Mouse (Mus musculus): ENCODE measurements around the gene Setdb1. TPM values are rescaled to one million over a fixed set of nuclear protein-coding genes. Genes with fewer than 3 reads are reported as not detected.

The Setdb1 gene
- polyA plus RNA-seq, 1 experiment from 2014 or later: 12.0 TPM

DNA sequence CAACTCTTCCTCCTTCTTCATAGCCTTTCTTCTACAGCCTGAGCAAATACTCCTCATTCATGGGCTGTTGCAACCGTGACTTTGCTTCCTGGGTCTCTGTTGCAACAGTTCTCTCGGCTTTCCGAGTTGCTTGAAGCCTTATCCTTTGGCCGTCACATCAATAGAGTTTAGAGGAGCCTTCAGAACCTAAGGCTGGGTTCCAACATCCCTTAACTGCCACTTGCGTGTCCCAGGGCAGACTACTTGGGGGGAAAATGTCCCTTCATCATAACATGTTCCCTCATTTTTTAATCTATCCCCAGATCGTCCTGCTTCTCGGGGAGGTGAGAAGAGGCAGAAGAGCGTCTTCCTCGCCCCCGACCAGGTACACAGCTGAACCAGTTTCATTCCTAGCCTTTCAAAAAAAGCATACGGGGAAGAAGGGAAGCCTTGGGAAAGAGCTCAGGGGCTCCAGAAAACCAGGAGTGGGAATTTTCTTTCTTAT, 74.6 kb downstream of the Setdb1 start:
- peak; percentile 33 for ATAC-seq (ENCODE audit: insufficient read depth)
- H3K27me3 ChIP-seq: no peaks in the 10 kb centered on the region
- peaks cover 77% of the 10 kb centered on the region for H3K4me1 ChIP-seq (replicated peaks)
- peak overlapping the region; percentile 80 for H3K4me2 ChIP-seq
- peak overlapping the region; percentile 99 for H3K27ac ChIP-seq (replicated peaks)
- peak overlapping the region; percentile 71 for H3K4me3 ChIP-seq (replicated peaks)
- peaks cover 6% of the 10 kb centered on the region for H3K36me3 ChIP-seq (replicated peaks)
- H3K9ac ChIP-seq: peak overlapping the region; percentile 82
- H3K9me3 ChIP-seq (replicated peaks): no peaks in the 10 kb centered on the region
- under 1% methylated on average over 11 of the region's 11 CpGs for WGBS (ENCODE audit: insufficient replicate concordance)

DNA sequence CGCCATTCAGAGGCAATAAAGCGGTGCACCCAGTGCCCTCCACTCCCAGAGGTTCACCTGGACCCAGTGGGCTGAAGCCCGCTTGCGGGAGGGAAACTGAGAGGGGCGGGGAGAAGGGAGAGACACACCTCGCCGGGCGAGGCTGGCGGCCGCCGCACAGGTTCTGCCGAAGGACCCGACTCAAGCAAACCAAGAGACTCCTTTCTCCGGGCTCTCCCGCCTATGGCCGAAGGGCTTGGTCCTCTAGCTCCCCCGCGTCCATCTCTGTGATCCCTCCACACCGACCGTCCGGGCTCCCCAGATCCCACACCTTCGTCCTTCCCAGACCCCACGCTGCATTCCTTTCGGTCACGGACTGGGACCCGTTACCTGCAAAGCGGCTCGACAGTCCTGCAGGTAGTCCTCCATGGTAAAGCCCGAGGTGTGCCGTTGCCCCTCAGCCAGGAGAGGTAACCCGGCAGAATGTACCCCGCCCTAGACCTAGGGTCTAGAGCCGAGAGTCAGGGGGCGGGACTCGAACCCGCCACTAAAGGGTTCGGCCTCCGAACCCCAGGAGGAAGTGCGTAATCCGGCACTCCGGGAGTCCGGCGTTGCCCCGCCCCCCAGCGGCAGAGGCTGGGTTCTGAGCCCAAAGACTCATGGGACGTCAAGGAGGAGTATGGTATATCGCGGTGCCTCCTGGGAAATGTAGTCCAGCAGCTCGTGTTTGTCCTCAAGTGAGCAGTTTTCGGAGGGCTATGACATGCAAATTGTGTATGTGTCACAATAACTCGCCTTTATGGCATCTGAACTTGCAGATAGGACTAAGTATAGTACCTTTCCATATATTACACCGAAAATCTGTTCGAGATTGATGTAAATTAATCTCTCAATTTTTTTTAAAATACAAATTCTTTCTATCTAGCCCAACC, 75.5 kb downstream of the Setdb1 start, which contains the start of the genes Mindy1 and Prune1:
Mindy1 (plus strand) TSS at position 130 of the 911 bp plus-strand sequence.
Prune1 (minus strand) TSS at position 861 of the 911 bp plus-strand sequence.
- Histone ChIP-seq H3K4me2 (peak within 1 kb of the TSS; percentile 80), H3K36me3 (replicated peaks) (0 out of 2 replicates have a peak, but pooled peaks cover 2% of the 10 kb centered on the region), H3K27me3 (no peaks in the 10 kb centered on the region), H3K4me1 (replicated peaks) (peaks cover 83% of the 10 kb centered on the region), H3K9ac (peak within 1 kb of the TSS; percentile 82), H3K27ac (replicated peaks) (peak within 1 kb of the TSS; percentile 99), H3K9me3 (replicated peaks) (no peaks in the 10 kb centered on the region), H3K4me3 (replicated peaks) (peak within 1 kb of the TSS; percentile 71)
- WGBS (ENCODE audit: insufficient replicate concordance): under 1% methylated on average over 53 of the region's 53 CpGs
- peak; percentile 81 for ATAC-seq (ENCODE audit: insufficient read depth)

DNA sequence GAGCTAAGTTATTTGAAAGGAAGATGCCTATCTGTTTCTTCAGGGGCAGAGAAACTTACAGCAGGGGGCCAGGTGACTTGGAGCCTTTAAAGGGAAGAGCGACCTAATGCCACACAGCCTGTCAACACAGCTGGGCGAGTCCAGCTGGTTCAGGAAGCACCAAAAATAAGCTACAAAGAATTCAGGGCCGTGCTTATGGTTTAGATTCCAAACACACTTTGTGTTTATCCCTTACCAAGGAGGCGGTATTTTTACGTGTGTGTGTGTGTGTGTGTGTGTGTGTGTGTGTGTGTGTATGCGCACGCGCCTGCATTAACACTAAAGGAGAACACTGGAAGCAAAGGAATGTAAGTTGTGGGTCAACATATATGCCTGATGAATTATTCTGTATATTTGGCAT, 76.3 kb downstream of the Setdb1 start:
- Histone ChIP-seq H3K27ac (replicated peaks) (peak overlapping the region; percentile 99), H3K4me2 (peak overlapping the region; percentile 80), H3K4me3 (replicated peaks) (peak overlapping the region; percentile 71), H3K4me1 (replicated peaks) (peaks cover 82% of the 10 kb centered on the region), H3K27me3 (no peaks in the 10 kb centered on the region), H3K9me3 (replicated peaks) (no peaks in the 10 kb centered on the region), H3K9ac (peak overlapping the region; percentile 78), H3K36me3 (replicated peaks) (0 out of 2 replicates have a peak, but pooled peaks cover 2% of the 10 kb centered on the region)
- WGBS (ENCODE audit: insufficient replicate concordance): 10% methylated on average over 8 of the region's 8 CpGs
- ATAC-seq (ENCODE audit: insufficient read depth): no peak

DNA sequence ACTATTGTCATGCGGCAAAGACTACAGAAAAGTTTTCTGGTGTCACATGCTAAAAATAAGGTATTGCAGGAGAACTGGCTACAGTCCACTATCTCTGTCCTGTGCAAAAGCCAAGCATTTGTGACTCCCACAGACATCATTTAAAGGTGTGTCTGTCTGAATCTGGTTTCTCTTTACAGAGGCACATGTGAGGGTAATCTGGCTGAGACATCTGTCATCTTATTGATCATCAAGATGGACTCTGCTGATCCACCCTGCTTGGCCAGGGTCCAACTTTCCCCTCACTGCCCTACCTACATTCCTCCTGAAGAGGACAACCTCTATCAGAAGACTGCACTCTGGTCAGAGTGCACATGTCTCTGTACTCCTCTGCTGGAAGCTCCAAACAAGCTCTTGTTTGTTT, 79.9 kb downstream of the Setdb1 start:
- peaks cover 71% of the 10 kb centered on the region for H3K4me1 ChIP-seq (replicated peaks)
- ATAC-seq (ENCODE audit: insufficient read depth): no peak
- H3K9ac ChIP-seq: no peak overlapping the region
- 73% methylated on average over 1 of the region's 1 CpGs for WGBS (ENCODE audit: insufficient replicate concordance)
- no peaks in the 10 kb centered on the region for H3K9me3 ChIP-seq (replicated peaks)
- 0 out of 2 replicates have a peak, but pooled peaks cover 3% of the 10 kb centered on the region for H3K36me3 ChIP-seq (replicated peaks)
- no peak overlapping the region for H3K4me2 ChIP-seq
- peak overlapping the region; percentile 48 for H3K27ac ChIP-seq (replicated peaks)
- H3K4me3 ChIP-seq (replicated peaks): no peak overlapping the region
- no peaks in the 10 kb centered on the region for H3K27me3 ChIP-seq

DNA sequence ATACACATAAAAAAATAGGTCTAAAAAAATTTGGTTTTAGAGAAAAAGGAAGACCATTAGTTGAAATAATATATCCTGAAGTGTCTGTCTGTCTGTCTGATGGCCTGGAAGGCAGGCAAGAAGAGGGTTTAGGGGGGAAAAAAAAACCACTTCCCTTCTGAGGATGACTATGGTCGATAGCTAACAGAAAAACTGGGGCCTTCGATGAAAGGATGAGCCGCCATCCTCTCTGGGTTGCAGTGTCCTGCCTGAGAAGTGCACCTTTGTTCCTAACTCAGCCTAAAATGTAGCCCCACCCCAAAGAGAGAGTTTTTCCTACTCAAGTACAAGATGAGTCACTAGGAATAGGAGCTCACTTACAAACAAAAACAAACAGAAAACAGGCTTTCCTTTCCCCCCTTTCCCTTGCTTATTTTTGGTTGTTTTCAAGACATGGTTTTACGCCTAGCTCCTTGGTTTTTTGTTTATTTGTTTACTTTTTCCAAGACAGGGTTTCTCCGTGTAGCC, 80.5 kb downstream of the Setdb1 start:
- H3K4me3 ChIP-seq (replicated peaks): no peak overlapping the region
- H3K9ac ChIP-seq: no peak overlapping the region
- WGBS (ENCODE audit: insufficient replicate concordance): 35% methylated on average over 5 of the region's 5 CpGs
- H3K27me3 ChIP-seq: no peaks in the 10 kb centered on the region
- ATAC-seq (ENCODE audit: insufficient read depth): no peak
- H3K27ac ChIP-seq (replicated peaks): peak overlapping the region; percentile 48
- H3K4me1 ChIP-seq (replicated peaks): peaks cover 71% of the 10 kb centered on the region
- H3K36me3 ChIP-seq (replicated peaks): 0 out of 2 replicates have a peak, but pooled peaks cover 3% of the 10 kb centered on the region
- H3K9me3 ChIP-seq (replicated peaks): no peaks in the 10 kb centered on the region
- H3K4me2 ChIP-seq: no peak overlapping the region

DNA sequence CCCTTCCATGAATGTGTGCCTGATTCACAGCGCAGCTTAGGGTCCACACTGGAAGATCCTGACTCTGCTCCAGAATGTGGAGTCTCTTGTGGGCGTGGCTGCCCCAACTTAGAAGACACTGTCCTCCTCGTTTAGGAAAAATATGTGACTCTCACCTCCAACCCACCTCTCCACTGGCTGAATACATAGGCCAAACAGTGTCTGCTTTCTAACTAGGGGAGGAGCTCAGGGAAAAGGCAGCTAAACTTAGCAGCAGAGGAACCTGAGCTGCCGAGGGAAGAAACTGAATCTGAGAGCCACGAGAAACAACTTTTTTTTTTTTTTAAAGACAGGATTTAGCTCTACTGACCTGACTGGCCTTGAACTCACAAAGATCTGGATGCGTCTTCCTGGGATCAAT, 81.8 kb downstream of the Setdb1 start:
- WGBS (ENCODE audit: insufficient replicate concordance): 50% methylated on average over 6 of the region's 6 CpGs
- Histone ChIP-seq H3K9me3 (replicated peaks) (no peaks in the 10 kb centered on the region), H3K27me3 (no peaks in the 10 kb centered on the region), H3K27ac (replicated peaks) (no peak overlapping the region; the same call in 1 of the 2 replicates), H3K4me2 (no peak overlapping the region), H3K4me1 (replicated peaks) (peaks cover 59% of the 10 kb centered on the region), H3K9ac (no peak overlapping the region), H3K4me3 (replicated peaks) (no peak overlapping the region), H3K36me3 (replicated peaks) (0 out of 2 replicates have a peak, but pooled peaks cover 3% of the 10 kb centered on the region)
- no peak for ATAC-seq (ENCODE audit: insufficient read depth)

DNA sequence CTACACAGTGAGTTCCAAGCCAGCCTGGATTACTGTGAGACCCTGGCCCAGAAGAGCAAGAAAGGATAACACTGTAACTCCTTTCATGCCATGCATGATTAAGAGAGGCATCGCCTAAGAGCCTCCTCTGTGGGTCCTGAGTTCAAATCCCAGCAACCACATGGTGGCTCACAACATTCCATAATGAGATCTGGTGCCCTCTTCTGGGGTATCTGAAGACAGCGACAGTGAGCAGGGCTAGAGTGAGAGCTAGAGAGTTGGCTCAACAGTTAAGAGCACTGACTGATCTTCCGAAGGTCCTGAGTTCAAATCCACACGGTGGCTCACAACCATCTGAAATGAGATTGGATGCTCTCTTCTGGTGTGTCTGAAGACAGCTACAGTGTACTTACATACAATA, 82.5 kb downstream of the Setdb1 start:
- 81% methylated on average over 4 of the region's 4 CpGs for WGBS (ENCODE audit: insufficient replicate concordance)
- H3K4me1 ChIP-seq (replicated peaks): peaks cover 53% of the 10 kb centered on the region

More for the DNA sequence above, 82.5 kb downstream of the Setdb1 start:
- Histone ChIP-seq H3K4me3 (replicated peaks) (no peak overlapping the region), H3K36me3 (replicated peaks) (0 out of 2 replicates have a peak, but pooled peaks cover 3% of the 10 kb centered on the region), H3K9me3 (replicated peaks) (no peaks in the 10 kb centered on the region), H3K9ac (no peak overlapping the region), H3K27me3 (no peaks in the 10 kb centered on the region), H3K4me2 (no peak overlapping the region), H3K27ac (replicated peaks) (no peak overlapping the region)
- no peak for ATAC-seq (ENCODE audit: insufficient read depth)

Other genes starting within 250 kb of the Setdb1 start
- 31.4 and 36.6 TPM in 2 replicates for gene Vps72, start 246.2 kb downstream of the Setdb1 start, polyA plus RNA-seq (2015; fragmentation: Nextera tagmentation; extraction: Ambion mirVana)
- 0.53 and 0.88 TPM in 2 replicates for gene Tmod4, start 232.7 kb downstream of the Setdb1 start, polyA plus RNA-seq (2015; fragmentation: Nextera tagmentation; extraction: Ambion mirVana)
- gene Scnm1, start 223.2 kb downstream of the Setdb1 start, polyA plus RNA-seq (2015; fragmentation: Nextera tagmentation; extraction: Ambion mirVana): 25.6 and 26.1 TPM in 2 replicates
- gene Lysmd1, start 223.1 kb downstream of the Setdb1 start, polyA plus RNA-seq (2015; fragmentation: Nextera tagmentation; extraction: Ambion mirVana): 7.1 and 8.3 TPM in 2 replicates
- 9.3 and 9.8 TPM in 2 replicates for gene Tnfaip8l2, start 214.8 kb downstream of the Setdb1 start, polyA plus RNA-seq (2015; fragmentation: Nextera tagmentation; extraction: Ambion mirVana)
- 0.37 and 0.68 TPM in 2 replicates for gene Sema6c, start 196.7 kb downstream of the Setdb1 start, polyA plus RNA-seq (2015; fragmentation: Nextera tagmentation; extraction: Ambion mirVana)
- 6.2 and 7.1 TPM in 2 replicates for gene Gabpb2, start 139.3 kb downstream of the Setdb1 start, polyA plus RNA-seq (2015; fragmentation: Nextera tagmentation; extraction: Ambion mirVana)
- 36.7 and 42.6 TPM in 2 replicates for gene Cdc42se1, start 128.5 kb downstream of the Setdb1 start, polyA plus RNA-seq (2015; fragmentation: Nextera tagmentation; extraction: Ambion mirVana)
- gene Mllt11, start 125.0 kb downstream of the Setdb1 start, polyA plus RNA-seq (2015; fragmentation: Nextera tagmentation; extraction: Ambion mirVana): 2.2 and 2.7 TPM in 2 replicates
- gene Gm128, start 115.6 kb downstream of the Setdb1 start, polyA plus RNA-seq (2015; fragmentation: Nextera tagmentation; extraction: Ambion mirVana): 0.07 and 0.12 TPM in 2 replicates
- gene Bnipl, start 106.0 kb downstream of the Setdb1 start, polyA plus RNA-seq (2015; fragmentation: Nextera tagmentation; extraction: Ambion mirVana): not detected in 2 replicates
- gene Mindy1, start 75.9 kb downstream of the Setdb1 start, polyA plus RNA-seq (2015; fragmentation: Nextera tagmentation; extraction: Ambion mirVana): 18.8 and 20.9 TPM in 2 replicates
- 9.0 and 9.5 TPM in 2 replicates for gene Prune1, start 75.1 kb downstream of the Setdb1 start, polyA plus RNA-seq (2015; fragmentation: Nextera tagmentation; extraction: Ambion mirVana)
- 2.1 and 2.8 TPM in 2 replicates for gene Anxa9, start 50.0 kb downstream of the Setdb1 start, polyA plus RNA-seq (2015; fragmentation: Nextera tagmentation; extraction: Ambion mirVana)
- 110 and 114 TPM in 2 replicates for gene Cers2, start 42.4 kb downstream of the Setdb1 start, polyA plus RNA-seq (2015; fragmentation: Nextera tagmentation; extraction: Ambion mirVana)
- not detected in 2 replicates for gene 4930558C23Rik, start 45.6 kb upstream of the Setdb1 start, polyA plus RNA-seq (2015; fragmentation: Nextera tagmentation; extraction: Ambion mirVana)
- 15.4 and 16.4 TPM in 2 replicates for gene Arnt, start 77.2 kb upstream of the Setdb1 start, polyA plus RNA-seq (2015; fragmentation: Nextera tagmentation; extraction: Ambion mirVana)
- gene Ctsk, start 142.1 kb upstream of the Setdb1 start, polyA plus RNA-seq (2015; fragmentation: Nextera tagmentation; extraction: Ambion mirVana): 1.3 and 1.8 TPM in 2 replicates
- 34.9 and 37.1 TPM in 2 replicates for gene Ctss, start 169.6 kb upstream of the Setdb1 start, polyA plus RNA-seq (2015; fragmentation: Nextera tagmentation; extraction: Ambion mirVana)
- not detected in 2 replicates for gene Hormad1, start 202.5 kb upstream of the Setdb1 start, polyA plus RNA-seq (2015; fragmentation: Nextera tagmentation; extraction: Ambion mirVana)
- 28.9 and 31.2 TPM in 2 replicates for gene Golph3l, start 231.7 kb upstream of the Setdb1 start, polyA plus RNA-seq (2015; fragmentation: Nextera tagmentation; extraction: Ambion mirVana)

All from liver, embryonic 15.5 days (tissue).